Mouse (Mus musculus) telencephalon, adult 2 months (tissue): ENCODE results near the gene Prkg1.
"Not testable (repeated sequence)": the region's sequence is repeated elsewhere in the genome, so short reads cannot be mapped to it uniquely, and the experiment has no call there.

Experiments used
- DNase-seq: peaks from one replicate; pipeline ENCODE4 v3.0.0-alpha.2; 2011; ENCODE audit warnings: low read depth, low spot score

Gene Prkg1

GRCm38 (mm10) chr19:31442311-31442710, 322.5 kb downstream of the Prkg1 start:
- no peak for DNase-seq

GRCm38 (mm10) chr19:31433446-31433845, 331.4 kb downstream of the Prkg1 start:
- DNase-seq, result no peak

- DNase-seq, result no peak
Measured at GRCm38 (mm10) chr19:31431411-31431810, 333.4 kb downstream of the Prkg1 start.

- no peak for DNase-seq
Measured at GRCm38 (mm10) chr19:31426142-31426541, 338.7 kb downstream of the Prkg1 start.

- no peak for DNase-seq
Measured at GRCm38 (mm10) chr19:31425199-31425598, 339.6 kb downstream of the Prkg1 start.

GRCm38 (mm10) chr19:31424319-31424718, 340.5 kb downstream of the Prkg1 start:
- DNase-seq, result no peak

- DNase-seq, result no peak
Measured at GRCm38 (mm10) chr19:31413571-31413970, 351.3 kb downstream of the Prkg1 start.

- peak; percentile 35 for DNase-seq
Measured at GRCm38 (mm10) chr19:31396096-31396495, 368.7 kb downstream of the Prkg1 start.

GRCm38 (mm10) chr19:31385353-31385752, 379.5 kb downstream of the Prkg1 start:
- no peak for DNase-seq

- DNase-seq, result peak; percentile 53
Measured at GRCm38 (mm10) chr19:31383881-31384280, 381.0 kb downstream of the Prkg1 start.

GRCm38 (mm10) chr19:31370106-31370505, 394.7 kb downstream of the Prkg1 start:
- no peak for DNase-seq

- no peak for DNase-seq
Measured at GRCm38 (mm10) chr19:31369116-31369515, 395.7 kb downstream of the Prkg1 start.

GRCm38 (mm10) chr19:31362051-31362450, 402.8 kb downstream of the Prkg1 start:
- no peak for DNase-seq

GRCm38 (mm10) chr19:31361575-31361974, 403.3 kb downstream of the Prkg1 start:
- DNase-seq, result no peak

GRCm38 (mm10) chr19:31361161-31361560, 403.7 kb downstream of the Prkg1 start:
- DNase-seq, result no peak

- DNase-seq, result no peak
Measured at GRCm38 (mm10) chr19:31354959-31355358, 409.9 kb downstream of the Prkg1 start.

- DNase-seq, result not testable (repeated sequence)
Measured at GRCm38 (mm10) chr19:31352784-31353183, 412.0 kb downstream of the Prkg1 start.

GRCm38 (mm10) chr19:31351796-31352195, 413.0 kb downstream of the Prkg1 start:
- no peak for DNase-seq

- DNase-seq, result no peak
Measured at GRCm38 (mm10) chr19:31342150-31342549, 422.7 kb downstream of the Prkg1 start.

GRCm38 (mm10) chr19:31340898-31341297, 423.9 kb downstream of the Prkg1 start:
- no peak for DNase-seq

- DNase-seq, result no peak
Measured at GRCm38 (mm10) chr19:31338355-31339101, 426.3 kb downstream of the Prkg1 start.

GRCm38 (mm10) chr19:31337863-31338217, 427.0 kb downstream of the Prkg1 start:
- no peak for DNase-seq

- DNase-seq, result no peak
Measured at GRCm38 (mm10) chr19:31337163-31337862, 427.5 kb downstream of the Prkg1 start.
